Mouse (Mus musculus): ENCODE results near the gene Megf11. TPM values are rescaled to one million over a fixed set of nuclear protein-coding genes. Genes with fewer than 3 reads are reported as not detected.

The Megf11 gene
- total and polyA plus RNA-seq, 3 experiments = 0.08 to 0.93 TPM; not detected in 1

GRCm38 (mm10) chr9:64447522-64447921, 62.1 kb downstream of the Megf11 start:
- Histone ChIP-seq H3K9ac (ENCODE audit: control insufficient read depth, low read depth, low read length, poor library complexity, severe bottlenecking) (no peak overlapping the region), H3K27me3 (ENCODE audit: control insufficient read depth in 1 of 2, insufficient read depth in 2 of 2, low read length in 2 of 2) (peaks cover 5 to 7% of the 10 kb centered on the region in 2 experiments; a peak in 3 of 4 replicates), H3K4me3 (ENCODE audit: control insufficient read depth in 1 of 2, insufficient read depth in 1 of 2, low read depth in 2 of 2, low read length in 2 of 2) (no peak overlapping the region), H3K4me1 (ENCODE audit: control insufficient read depth in 1 of 2, insufficient read depth in 2 of 2, low read length in 2 of 2) (peaks cover 0 to 4% of the 10 kb centered on the region in 2 experiments; a peak in 3 of 4 replicates), H3K9me3 (replicated peaks; ENCODE audit: insufficient read depth, low read length) (no peaks in the 10 kb centered on the region), H3K79me2 (ENCODE audit: control insufficient read depth, insufficient read depth, low read length, poor library complexity) (no peaks in the 10 kb centered on the region), H3K27ac (ENCODE audit: control insufficient read depth, low read depth, low read length) (no peak overlapping the region), H3K36me3 (ENCODE audit: control insufficient read depth in 1 of 2, insufficient read depth in 2 of 2, low read length in 2 of 2) (peaks cover 0 to 2% of the 10 kb centered on the region in 2 experiments; a peak in 1 of 4 replicates)
- no peak for DNase-seq (ENCODE audit: low read depth, low spot score)
- TF ChIP-seq ZC3H11A (IDR thresholded peaks at IDR 0.05; ENCODE audit: low read depth, low read length) = no peak
- no peak for TF ChIP-seq CHD1 (IDR thresholded peaks at IDR 0.05; ENCODE audit: low read depth, low read length)
- no peak for TF ChIP-seq TCF12 (IDR thresholded peaks at IDR 0.05; ENCODE audit: low read depth, low read length)
- TF ChIP-seq EP300 (IDR thresholded peaks at IDR 0.05; ENCODE audit: low read depth in 1 of 2, low read length in 2 of 2) = no peak
- no peak for TF ChIP-seq JUND (IDR thresholded peaks at IDR 0.05; ENCODE audit: low read depth, low read length)
- TF ChIP-seq NRF1 (IDR thresholded peaks at IDR 0.05; ENCODE audit: insufficient read depth, low read depth, low read length, poor library complexity, severe bottlenecking) = no peak
- TF ChIP-seq TAL1 (IDR thresholded peaks at IDR 0.05; ENCODE audit: low read length) = no peak
- TF ChIP-seq BHLHE40 (IDR thresholded peaks at IDR 0.05; ENCODE audit: borderline replicate concordance, low read depth, low read length) = no peak
- TF ChIP-seq POLR2A (IDR thresholded peaks at IDR 0.05; ENCODE audit: control insufficient read depth in 1 of 2, insufficient read depth in 1 of 2, low read depth in 1 of 2, low read length in 2 of 2, poor library complexity in 1 of 2) = no peak
- no peak for TF ChIP-seq GABPA (IDR thresholded peaks at IDR 0.05; ENCODE audit: low read depth, low read length)
- no peak for TF ChIP-seq ZKSCAN1 (IDR thresholded peaks at IDR 0.05; ENCODE audit: low read depth, low read length)
- no peak for TF ChIP-seq TBP (IDR thresholded peaks at IDR 0.05; ENCODE audit: low read depth, low read length)
- TF ChIP-seq ZMIZ1 (IDR thresholded peaks at IDR 0.05; ENCODE audit: low read depth, low read length) = no peak

- H3K36me3 ChIP-seq (ENCODE audit: control insufficient read depth in 1 of 2, insufficient read depth in 2 of 2, low read length in 2 of 2) = peaks cover 0 to 2% of the 10 kb centered on the region in 2 experiments; a peak in 1 of 4 replicates
- peaks cover 4 to 9% of the 10 kb centered on the region in 2 experiments; a peak in 3 of 4 replicates for H3K27me3 ChIP-seq (ENCODE audit: control insufficient read depth in 1 of 2, insufficient read depth in 2 of 2, low read length in 2 of 2)
- H3K4me1 ChIP-seq (ENCODE audit: control insufficient read depth in 1 of 2, insufficient read depth in 2 of 2, low read length in 2 of 2) = peaks cover 0 to 8% of the 10 kb centered on the region in 2 experiments; a peak in 3 of 4 replicates
- no peak overlapping the region for H3K27ac ChIP-seq (ENCODE audit: control insufficient read depth, low read depth, low read length)
- no peaks in the 10 kb centered on the region for H3K9me3 ChIP-seq (replicated peaks; ENCODE audit: insufficient read depth, low read length)
- H3K9ac ChIP-seq (ENCODE audit: control insufficient read depth, low read depth, low read length, poor library complexity, severe bottlenecking) = no peak overlapping the region
- peak; percentile 80 for DNase-seq (ENCODE audit: low read depth, low spot score)
- TF ChIP-seq EP300 (IDR thresholded peaks at IDR 0.05; ENCODE audit: low read depth in 1 of 2, low read length in 2 of 2) (peak in 1 of 2 experiments; percentile 28; a peak in 1 of 4 replicates), SMC3 (IDR thresholded peaks at IDR 0.05; ENCODE audit: low read depth, low read length) (no peak), BHLHE40 (IDR thresholded peaks at IDR 0.05; ENCODE audit: borderline replicate concordance, low read depth, low read length) (peak; percentile 76; the same call in 1 of the 2 replicates), GABPA (IDR thresholded peaks at IDR 0.05; ENCODE audit: low read depth, low read length) (no peak), MAX (IDR thresholded peaks at IDR 0.05; ENCODE audit: low read length) (peak; percentile 86), USF2 (IDR thresholded peaks at IDR 0.05; ENCODE audit: borderline replicate concordance in 1 of 2, insufficient read depth in 1 of 2, low read depth in 1 of 2, low read length in 2 of 2) (peak; percentile 81 to 83), USF1 (IDR thresholded peaks at IDR 0.05; ENCODE audit: low read depth, low read length) (peak; percentile 96)
- no peak overlapping the region for H3K4me3 ChIP-seq (ENCODE audit: control insufficient read depth in 1 of 2, insufficient read depth in 1 of 2, low read depth in 2 of 2, low read length in 2 of 2)
- no peaks in the 10 kb centered on the region for H3K79me2 ChIP-seq (ENCODE audit: control insufficient read depth, insufficient read depth, low read length, poor library complexity)
Observed at GRCm38 (mm10) chr9:64452769-64453168, 67.3 kb downstream of the Megf11 start.
